Mouse (Mus musculus) neural tube, embryonic 14.5 days (tissue): ENCODE measurements around the gene March5. TPM values are rescaled to one million over a fixed set of nuclear protein-coding genes. Genes with fewer than 3 reads are reported as not detected.

Experiments used
- polyA plus RNA-seq: library from polyadenylated mRNA; unstranded; fragments of >200 nt; fragmentation: Nextera tagmentation; extraction: Ambion mirVana; gene quantifications from 2 replicates; pipeline ENCODE4 v1.2.1, GENCODE M21; 2014

Gene March5
- polyA plus RNA-seq, 1 experiment from 2014 or later = 121 TPM

Other genes with a start within 250 kb of the March5 start
- gene Cpeb3, start 1.1 kb downstream of the March5 start, polyA plus RNA-seq = 13.3 and 14.7 TPM in 2 replicates
- 48.5 and 49.3 TPM in 2 replicates for gene Ide, start 130.3 kb downstream of the March5 start, polyA plus RNA-seq
- gene Kif11, start 168.9 kb downstream of the March5 start, polyA plus RNA-seq = 5.1 and 6.4 TPM in 2 replicates
- 1.8 and 4.3 TPM in 2 replicates for gene Hhex, start 227.3 kb downstream of the March5 start, polyA plus RNA-seq